Mouse (Mus musculus): Measurements from ENCODE around the gene BC025920.

Gene BC025920

DNA sequence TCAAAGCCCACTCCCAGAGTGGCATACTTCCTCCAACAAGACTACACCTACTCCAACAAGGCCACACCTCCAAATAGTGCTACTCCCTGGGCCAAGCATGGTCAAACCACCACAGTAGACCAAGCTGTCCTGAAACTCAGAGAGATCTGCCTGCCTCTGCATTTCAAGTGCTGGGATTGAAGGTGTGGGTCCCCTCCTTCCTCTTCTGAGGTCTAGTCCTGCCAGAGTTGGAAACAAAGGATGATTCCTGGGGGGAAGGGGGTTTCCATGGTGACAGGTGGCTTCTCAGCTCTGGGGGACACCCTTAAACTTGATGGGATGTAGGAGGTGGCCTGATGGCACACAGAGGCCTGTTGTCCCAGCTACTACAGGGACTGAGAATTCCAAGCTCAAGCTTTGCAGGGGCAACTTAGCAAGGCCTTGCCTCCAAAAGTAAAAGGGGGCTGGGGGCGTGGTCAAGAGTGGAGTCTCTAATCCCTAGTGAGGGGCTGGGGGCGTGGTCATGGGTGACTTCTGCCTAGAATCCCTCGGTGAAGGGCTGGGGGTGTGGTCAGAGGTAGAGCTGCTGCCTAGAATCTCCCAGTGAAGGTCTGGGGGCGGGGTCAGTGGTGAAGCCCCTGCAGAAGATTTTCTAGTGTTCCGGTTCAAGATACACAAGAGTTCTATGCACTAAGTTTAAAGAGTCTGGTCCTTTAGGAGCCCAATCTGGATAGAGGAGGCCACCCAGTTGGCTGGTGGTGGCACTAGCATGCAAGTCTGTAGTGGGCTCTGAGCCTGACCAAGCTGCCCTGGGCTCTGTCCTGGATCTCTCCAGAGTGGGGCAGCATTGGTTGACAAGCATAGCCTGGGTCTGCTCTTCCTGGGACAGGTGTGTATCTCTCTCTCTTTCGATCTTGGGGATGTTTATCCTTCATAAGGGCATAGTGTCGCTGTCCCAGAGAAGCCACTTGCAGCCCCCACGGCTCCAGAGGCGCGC lies 31.7 kb upstream of the BC025920 start, which contains the start of gene Tle2:
Gene Tle2 (plus strand): TSS at position 481 of the 976 bp plus-strand sequence.
- DNase-seq, result no peak

DNA sequence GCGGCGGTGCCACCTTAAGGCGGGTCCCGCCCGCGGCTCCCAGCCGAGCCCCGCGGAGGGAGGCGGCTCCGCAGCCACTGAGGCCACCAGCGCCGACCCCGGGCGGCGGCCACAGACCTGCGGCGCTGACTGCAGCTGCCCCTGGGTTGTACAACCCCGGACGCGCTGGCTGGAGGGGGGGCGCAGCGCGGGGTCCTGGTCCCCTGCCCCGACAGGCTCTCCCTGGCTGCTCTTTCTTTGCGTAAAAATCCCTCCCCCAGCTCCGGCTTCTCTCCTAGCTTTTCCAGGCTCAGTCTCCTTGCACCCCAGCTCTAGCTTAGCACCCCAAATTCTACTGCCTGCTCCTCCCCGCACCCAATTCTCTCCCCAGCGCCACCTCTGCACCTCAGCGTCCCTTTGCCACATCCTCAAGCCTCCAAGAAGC lies 30.9 kb upstream of the BC025920 start:
- peak; percentile 65 for DNase-seq

DNA sequence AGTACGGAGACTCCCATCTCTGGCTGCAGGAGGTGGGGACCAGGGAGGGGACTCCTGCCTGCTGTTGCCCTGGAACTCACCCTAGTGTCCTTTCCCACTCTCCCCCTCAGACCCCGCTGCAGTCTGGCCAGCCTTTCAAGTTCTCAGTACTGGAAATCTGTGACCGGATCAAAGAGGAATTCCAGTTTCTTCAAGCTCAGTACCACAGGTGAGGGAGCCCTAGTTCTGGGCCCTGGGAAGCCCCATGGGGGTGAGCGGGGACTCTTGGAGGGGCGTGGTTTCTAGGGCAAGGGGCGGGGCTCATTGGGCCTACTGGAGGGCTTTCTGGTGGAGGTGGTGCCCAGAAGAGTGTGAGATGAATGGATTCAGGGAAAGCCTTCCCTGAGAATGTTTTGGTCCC lies 30.4 kb upstream of the BC025920 start:
- peak; percentile 53 for DNase-seq

DNA sequence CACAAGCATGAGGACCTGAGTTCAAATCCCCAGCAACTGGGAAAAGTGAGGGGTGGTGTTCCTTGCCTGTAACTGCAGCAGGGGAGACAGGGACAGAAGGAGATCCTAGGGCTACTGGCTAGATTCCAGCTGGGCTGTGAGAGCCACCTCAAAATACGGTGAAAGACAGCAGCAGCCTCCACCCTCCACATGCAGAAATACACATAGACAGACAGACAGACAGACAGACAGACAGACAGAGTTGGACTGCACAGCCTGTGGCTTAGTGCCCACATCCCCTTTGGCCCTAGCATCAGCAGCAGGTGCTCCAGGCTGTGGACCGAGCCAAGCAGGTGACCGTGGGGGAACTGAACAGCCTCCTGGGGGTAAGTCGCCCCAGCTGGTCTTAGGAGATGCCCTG lies 26.1 kb upstream of the BC025920 start:
- DNase-seq, result no peak

DNA sequence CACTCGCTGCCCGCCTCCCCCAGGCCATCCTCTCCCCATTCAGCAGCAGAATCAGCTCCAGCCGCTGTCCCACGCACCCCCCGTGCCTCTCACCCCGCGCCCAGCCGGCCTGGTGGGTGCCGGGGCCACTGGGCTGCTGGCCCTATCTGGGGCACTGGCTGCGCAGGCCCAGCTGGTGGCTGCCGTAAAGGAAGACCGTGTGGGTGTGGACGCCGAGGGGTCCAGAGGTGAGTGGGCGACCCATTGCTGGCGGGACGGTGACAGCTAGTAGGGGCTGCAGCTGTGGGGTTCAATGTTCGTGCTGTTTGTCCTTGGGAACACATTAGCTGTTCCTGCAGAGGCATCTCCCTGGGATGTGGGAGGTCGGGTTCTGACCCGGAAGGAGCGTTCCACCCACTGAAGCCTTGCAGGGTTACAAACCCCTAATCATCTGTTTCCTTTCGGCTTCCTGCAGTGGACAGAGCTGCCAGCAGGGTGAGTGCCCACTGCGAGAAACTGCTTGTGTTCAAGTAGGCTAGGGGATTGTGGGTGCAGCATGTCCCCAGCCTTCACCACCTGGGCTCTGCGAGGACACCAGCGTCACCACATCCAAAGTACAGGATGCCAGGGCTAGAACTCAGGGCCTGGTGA lies 25.5 kb upstream of the BC025920 start:
- no peak for DNase-seq

DNA sequence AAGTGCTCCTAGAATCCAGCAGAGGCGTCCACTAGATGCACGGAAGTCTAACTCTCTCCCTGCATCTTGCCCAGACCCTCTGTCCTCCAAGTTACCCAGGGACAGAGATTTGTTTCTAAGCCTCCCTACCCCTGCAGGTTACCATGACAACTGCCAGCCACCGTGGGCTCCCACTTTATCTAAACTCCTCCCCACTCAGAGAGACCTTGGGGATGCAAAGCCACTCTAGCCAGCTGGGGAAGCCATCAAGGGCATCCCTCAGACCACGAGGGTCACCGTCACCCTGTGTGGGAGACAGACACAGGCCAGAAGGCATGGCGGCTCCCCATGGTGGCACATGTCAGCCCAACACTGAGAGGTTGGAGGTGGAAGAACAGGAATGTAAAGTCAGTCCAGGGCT lies 22.7 kb upstream of the BC025920 start:
- no peak for DNase-seq

DNA sequence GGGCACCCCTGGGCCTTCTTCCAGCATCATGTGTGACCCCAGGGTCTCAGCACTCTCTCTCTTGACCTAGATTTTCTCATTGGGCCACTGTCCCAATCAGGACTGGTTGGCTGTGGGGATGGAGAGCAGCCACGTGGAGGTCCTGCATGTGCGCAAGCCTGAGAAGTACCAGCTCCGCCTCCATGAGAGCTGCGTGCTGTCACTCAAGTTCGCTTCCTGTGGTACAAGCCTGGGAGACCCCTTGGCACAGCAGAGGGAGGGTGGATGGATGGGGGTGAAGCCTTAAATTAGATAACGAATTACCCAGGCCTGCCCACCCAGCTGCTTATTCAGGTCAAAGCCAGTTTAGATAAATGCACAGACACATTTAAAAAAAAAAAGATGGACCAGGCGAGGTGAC lies 17.3 kb upstream of the BC025920 start:
- DNase-seq, result no peak

DNA sequence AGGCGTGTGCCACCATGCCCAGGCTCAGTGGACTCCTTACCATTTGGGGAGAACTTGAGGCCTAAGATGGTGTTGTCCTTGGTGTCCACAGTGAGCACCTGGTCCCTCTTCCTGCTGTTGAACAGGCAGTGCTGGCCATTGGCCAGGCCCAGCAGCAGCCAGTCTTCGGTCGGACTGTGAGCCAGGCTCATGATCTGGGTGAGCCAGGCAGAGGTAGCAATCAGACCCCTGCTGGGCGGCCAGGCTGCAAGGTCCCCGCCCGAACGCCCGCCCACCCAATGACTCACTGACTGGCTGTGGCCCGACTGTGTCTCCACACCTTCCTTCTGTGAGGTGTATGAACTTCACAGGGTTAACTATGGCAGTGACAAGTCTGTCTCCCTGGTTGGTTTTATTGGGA lies 14.2 kb upstream of the BC025920 start:
- DNase-seq, result no peak

DNA sequence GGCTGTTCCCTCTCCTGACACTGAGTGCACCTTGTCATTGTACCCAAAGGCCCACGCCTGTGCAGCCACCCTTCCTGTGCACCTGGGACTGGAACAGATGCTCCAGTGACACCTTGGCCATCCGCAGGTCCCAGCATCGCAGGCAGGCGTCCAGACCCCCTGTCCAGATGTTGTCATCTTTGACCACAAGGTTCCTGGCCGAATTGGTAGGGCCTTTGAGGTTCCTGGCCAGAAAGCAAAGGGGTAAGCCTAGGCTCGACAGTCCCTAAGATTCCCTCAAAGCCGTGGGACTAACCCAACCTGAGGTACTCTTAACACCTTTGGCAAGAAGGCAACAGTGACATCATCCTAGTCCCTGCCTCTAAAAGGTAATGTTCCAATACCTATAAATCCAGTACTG lies 13.4 kb upstream of the BC025920 start:
- no peak for DNase-seq

DNA sequence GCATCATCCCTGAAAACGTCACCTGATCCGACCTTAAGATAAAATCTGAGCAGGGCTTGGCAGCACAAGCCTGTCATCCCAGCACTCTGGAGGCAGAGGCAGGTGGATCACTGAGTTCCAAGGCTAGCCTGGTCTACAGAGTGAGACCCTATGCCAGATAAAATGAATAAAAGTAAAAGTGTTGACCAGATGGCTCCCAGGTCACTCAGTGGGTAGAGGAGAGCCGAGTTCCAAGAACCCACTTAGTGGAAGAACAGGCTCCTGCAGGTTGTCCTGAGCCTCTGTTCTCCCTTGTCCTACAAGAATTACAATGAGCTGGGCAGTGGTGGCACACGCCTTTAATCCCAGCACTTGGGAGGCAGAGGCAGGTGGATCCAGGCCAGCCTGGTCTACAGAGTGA lies 12.8 kb upstream of the BC025920 start:
- no peak for DNase-seq

DNA sequence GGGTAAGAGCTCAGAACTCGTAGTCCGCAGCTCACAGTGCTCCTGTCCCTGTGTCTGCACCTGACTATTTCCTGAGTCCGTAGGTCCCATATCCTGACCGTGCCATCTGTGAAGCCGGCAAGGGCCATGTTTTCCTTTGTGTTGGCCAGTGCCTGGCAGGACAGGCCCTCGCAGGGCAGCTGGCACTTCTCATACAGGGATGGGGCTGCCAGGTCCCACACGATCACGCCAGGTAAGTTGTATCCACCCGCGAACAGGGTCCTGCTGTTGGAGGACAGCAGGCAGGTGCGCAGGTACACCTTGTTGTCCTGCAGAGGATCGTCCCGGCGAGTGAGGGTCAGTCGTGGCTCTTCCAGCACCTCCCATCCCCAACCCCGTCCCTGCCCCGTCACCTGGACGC lies 12.1 kb upstream of the BC025920 start:
- DNase-seq, result no peak

DNA sequence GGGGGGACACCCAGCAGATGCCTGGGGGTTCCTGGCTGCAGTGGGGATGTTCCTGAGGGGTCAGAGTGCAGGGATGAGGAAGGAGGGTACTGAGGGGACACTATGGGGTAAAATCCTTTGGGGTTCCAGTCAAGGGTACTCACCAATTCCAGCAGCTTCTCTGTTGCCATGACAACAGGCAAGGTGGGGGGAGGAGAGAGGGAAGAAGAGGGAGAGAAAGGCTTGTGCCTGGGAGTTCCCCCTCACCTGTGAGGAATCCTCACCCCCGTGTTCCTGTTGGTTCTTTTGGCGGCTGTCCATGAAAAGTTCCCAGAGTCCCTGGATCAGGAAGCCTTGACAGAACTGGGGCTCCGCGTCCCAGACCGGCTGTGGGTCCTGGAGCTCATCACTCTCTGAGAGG lies 10.5 kb upstream of the BC025920 start:
- DNase-seq, result no peak

DNA sequence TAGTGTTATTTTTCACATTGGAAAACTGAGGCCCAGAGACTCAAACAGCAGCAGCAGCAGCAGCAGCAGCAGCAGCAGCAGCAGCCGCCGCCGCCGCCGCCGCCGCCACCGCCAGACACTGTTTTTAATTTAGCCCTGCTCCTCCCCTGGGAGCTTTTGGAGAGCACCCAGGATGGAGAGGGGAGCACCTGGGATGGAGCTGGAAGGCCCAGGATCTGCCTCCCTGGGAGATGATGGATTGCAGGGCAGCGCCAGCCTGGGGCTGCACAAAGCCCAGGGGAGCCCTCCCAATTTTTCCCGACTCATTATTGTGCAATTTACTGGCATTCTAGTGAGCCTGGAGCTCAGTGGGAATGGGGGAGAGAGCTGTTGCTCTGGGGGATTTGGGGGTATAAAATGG lies 9.5 kb upstream of the BC025920 start:
- no peak for DNase-seq

DNA sequence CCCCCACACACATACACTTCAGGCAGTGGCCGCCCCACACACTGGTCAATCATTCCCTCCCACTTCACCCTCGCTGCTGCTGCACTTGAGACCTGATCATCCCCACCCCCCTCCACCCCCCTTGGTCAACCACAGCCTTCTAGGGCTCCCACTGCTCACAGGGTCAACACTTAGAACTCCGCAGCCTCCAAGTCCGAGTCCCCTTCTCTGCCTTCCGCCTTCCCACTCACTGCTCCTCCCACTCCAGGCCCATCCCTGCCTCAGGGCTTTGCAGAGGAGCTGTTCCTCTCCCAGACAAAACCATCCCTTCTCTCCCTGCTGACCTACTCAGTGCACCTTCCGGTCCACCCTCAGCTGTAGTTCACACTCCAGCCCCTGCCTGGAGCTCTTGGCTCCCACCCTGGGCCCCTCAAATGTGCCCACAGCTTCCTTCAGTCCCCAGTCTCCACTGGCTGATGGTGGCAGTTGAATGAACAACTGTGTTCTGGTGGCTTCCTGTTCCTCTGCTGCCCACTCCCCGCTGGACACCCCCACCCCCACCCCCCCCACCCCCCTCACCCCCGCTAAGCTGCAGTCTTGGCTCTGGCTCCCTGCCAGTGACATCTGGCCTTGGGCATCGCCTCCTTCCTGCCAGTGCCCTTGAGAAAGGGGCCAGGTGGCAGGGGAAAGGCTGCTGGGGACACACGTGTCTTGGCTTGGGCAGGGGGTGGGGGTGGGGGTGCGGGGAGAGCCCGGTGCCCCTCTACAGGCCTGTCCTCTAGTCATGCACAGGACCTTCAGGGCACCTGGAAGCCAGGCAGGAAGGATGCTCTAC lies 8.7 kb upstream of the BC025920 start:
- DNase-seq, result no peak

DNA sequence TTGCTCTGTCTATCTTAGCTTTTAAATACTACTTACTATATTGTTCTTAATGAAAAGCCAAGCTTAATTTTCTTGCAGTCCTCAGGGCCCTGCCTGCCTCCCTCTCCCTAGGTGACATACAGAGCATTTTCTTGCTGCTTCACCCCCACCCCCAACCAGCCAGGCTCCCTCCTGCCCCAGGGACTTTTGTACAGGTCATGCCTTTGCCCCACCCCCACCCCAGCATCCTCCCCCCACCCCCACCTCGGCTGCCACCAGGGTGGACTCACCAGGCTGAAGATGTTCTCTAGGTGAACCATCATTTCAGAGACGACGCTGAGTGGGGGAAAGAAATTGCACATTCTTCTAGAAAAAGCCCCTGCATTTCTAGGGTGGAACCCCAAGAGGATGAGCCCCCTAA lies 7.7 kb upstream of the BC025920 start:
- DNase-seq, result no peak

DNA sequence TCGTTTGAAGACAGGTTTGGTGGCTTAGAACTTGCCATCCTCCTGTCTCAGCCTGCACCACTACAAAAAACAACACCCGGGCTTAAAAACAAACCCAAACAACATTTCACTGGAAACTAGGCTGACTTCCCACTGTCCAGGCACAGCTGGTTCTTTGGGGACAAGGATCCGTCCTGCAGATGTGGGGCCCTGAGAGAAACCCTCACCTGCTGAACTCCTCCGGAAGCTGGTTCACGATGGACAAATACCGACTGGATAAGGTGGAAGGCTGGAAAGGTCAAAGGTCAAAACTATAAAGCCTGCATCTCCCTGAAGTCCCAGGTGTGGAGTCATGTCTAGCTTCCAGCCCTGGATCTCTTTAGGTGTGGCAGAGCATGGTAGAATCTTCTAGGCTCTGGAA lies 7.2 kb upstream of the BC025920 start:
- DNase-seq, result no peak

DNA sequence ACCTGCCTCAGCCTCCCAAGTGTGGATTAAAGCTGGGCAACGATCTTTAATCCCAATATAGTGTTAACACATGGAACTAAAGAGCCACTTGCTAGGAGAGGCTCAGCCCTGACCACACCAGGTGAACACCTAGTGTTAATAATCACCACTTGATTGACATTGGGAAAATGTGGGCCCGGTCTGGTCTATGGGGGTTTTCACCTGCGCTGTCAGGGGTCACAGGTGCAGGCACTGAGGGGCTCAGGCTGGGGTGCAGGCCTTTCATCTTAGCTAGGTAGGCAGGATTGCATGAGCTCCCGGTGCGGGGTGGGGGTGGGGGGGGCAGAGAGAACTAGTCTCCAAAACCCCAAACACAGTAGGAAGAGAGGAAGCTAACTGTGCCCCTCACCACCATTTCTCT lies 6.4 kb upstream of the BC025920 start:
- no peak for DNase-seq

DNA sequence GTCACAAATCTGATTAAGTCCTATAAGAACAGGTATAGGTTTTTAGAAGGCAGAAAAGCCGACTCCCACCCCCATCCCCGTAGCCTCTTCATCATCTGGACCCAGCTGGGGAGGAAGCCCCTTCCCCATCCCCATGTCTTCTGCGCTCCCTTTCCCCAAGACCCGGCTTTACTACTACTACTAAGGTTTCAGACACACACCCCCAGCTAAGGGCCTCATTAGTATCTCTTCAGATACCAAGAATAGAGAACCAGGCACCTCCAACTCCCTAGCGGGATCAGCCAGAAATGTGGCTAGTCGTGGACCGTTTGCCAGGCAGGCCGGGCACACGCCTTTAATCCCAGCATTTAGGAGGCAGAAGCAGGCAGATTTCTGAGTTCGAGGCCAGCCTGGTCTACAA lies 6.0 kb upstream of the BC025920 start:
- no peak for DNase-seq

DNA sequence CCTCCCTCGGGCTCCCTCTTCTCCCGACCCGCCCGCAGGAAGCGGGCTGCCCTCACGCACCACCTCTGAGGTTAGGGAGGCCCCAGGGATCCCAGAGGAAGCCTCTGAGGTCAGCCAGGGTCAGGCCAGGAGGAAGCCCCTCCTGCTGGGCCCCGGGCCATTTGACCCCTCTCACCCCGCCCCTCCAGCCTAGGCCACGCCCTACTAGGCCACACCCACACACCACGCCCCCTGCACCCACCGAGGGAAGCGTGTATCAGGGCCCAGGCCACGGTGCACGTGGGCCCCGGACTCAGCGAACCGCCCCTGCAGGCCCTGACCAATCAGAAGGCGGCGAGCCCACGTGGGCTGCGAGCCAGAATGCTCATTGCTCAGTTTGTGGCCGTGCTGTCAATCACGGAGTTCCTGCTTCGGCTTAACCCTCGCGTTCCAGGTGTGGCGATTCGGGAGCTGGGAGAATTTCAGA lies 5.3 kb upstream of the BC025920 start, which contains the start of gene Tle6:
Gene Tle6 (minus strand): TSS at position 336 of the 466 bp plus-strand sequence.
- DNase-seq, result peak; percentile 95

DNA sequence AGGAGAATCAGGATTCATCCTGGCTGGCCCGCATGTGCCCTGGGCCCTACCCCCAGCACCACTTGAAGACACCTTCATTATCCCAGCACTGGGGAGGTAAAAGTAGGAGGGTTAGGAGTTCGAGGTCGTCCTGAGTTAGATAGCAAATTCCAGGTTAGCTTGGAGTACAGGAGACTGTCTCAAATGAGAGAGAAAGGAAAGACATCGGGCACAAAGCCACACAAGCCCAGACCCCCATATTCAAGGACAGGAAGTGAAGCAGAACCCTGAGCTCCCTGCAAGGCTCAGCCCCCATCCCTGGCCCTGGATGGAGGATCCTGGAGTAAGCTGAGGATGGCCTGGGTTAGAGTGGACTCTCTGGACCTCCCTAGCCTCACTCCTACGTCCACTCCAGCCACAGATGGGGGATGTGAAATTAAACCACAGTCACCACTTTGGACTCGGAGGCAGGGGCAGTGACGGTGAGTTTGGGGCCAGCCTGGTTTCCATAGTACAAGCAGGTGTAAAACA lies 4.6 kb upstream of the BC025920 start:
- DNase-seq, result no peak

DNA sequence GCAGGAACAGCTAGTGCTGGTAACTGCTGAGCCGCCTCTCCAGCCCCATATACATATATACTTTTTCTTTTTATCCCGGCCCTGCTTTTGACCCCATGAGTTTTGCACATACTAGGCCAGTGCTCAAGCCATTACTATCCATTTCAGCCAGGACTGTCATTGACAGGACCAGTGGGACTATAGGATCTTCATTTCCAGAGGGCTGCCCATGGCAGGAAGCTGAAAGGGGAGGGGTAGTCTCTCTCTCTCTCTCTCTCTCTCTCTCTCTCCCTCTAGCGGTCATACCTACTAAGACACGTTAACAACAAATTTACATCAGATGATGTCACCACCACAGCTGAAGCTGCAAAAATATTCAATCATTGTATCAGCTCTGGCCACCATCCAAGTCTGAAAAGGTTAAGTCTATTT lies 3.3 kb upstream of the BC025920 start:
- peak; percentile 34 for DNase-seq

DNA sequence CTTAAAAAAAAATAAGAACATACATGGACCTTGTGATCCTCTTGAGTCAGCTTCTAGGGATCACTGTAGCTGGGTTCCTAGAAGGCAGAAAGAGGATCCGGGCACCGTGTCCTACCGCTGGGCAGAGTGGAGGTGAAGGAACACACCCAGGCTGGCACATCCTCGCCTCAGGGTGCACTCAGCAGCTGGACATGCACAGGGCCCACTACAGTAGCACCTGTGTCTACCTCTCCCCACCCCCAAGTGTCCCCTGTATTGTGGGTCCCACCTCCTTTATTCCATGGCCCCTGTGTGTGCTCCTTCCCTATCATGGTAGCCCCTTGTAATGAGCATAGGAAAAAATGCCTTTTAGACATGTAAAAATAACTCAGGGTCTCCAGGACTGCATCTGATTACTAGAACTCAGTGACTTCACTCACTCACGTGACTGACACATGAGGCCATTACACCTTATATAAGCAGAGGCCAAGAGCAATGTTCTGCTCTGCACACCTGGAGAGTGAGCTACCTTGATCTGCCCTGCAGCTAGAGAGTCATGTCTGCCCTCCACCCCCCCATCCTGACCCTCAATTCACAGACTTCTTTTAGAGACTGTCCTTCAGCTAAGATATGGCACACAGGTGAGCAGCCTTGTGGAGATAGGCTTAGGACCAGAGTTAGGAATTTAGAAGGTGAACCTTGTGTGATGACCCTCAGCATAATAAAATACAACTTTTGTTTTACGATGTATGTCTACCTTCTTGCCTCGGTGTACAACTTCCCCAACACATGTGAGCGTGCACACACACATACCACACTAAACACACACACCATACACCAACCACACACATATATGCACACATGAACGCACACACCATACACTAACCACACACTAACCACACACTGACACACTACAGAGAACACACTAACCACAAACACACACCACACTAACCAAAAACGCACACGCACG lies 1.8 kb upstream of the BC025920 start:
- no peak for DNase-seq
